Mouse (Mus musculus) erythroblast, embryonic 14.5 days (primary cell): ENCODE results near the gene Cacybp.

ENCODE experiments used
- GATA1 ChIP-seq: IDR thresholded peaks from 2 replicates; pipeline ENCODE4 v1.6.1; 2012; ENCODE audit warnings: low read length, inconsistent platforms, mixed read lengths
- TAL1 ChIP-seq: IDR thresholded peaks from 3 replicates; pipeline ENCODE4 v1.6.1; 2012; ENCODE audit warnings: low read length, inconsistent platforms, mixed read lengths

GRCm38 (mm10) chr1:160261849-160262248 is 49.2 kb upstream of the Cacybp start:
- TF ChIP-seq TAL1 (no peak), GATA1 (no peak)
